ENCODE assay signal across 8 mouse cellular contexts in the genomic region with DNA sequence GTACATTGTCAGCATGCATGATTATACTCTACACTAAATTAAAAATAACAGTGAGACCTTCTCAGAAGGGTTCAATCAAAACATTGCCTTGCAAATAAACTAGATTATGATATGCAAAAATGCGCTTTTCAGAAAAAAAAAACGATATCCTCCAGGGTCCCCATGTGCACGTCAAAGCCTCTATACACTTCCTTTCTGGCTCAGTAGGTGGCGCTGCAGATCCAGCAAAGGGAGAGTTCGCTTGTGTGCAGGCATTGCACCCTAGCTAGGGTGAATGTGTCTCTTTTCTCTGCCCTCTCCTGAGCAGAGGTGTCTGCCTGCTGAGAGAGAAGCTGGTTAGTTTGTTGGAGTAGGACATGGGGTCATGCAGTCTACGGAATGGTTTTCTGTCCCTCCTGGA.
DNase-seq lines count a peak whose midpoint lies in the region; ATAC-seq and TF ChIP-seq lines count a peak whose summit lies in the region.

No protein-coding gene starts in this region.

- H3K4me1 ChIP-seq in hindbrain, embryonic 16.5 days (ENCODE audit: control insufficient read depth, insufficient read depth, low read depth, low read length), result no peaks in the 10 kb centered on the region
- H3K4me1 ChIP-seq in megakaryocyte, embryonic 14.5 days, result peaks cover 41% of the 10 kb centered on the region

- peaks cover 33% of the 10 kb centered on the region for H3K27me3 ChIP-seq in Patski
- H3K27me3 ChIP-seq in hindbrain, embryonic 16.5 days (replicated peaks; ENCODE audit: control insufficient read depth, insufficient read depth, low read length), result no peaks in the 10 kb centered on the region
- H3K27me3 ChIP-seq in megakaryocyte, embryonic 14.5 days (replicated peaks), result peaks cover 2% of the 10 kb centered on the region

- no peak overlapping the region for H3K4me3 ChIP-seq in hindbrain, embryonic 16.5 days (ENCODE audit: low read length)
- peak overlapping the region; percentile 2 for H3K4me3 ChIP-seq in megakaryocyte, embryonic 14.5 days (replicated peaks)

- CTCF ChIA-PET in Patski (lab: Charles Lee), result interaction anchor here (0.7 to 1.3 kb wide), 4 partner anchors 14 to 726 kb away, joined by 3 to 6 read pairs (median 4); no protein-coding TSS in a partner anchor

- in situ Hi-C loops in Patski (cut with MboI; ENCODE audit: low pct_unique_long_range_greater_than_20kb), result loop anchor here (5.0 to 10.0 kb wide), 3 partner anchors 70 to 713 kb away; no protein-coding TSS in a partner anchor

- peak; percentile 27 for DNase-seq in Patski (ENCODE audit: low read depth, low spot score)
- DNase-seq in cerebellum, adult 9-10 months, result peak; percentile 66
- peak; percentile 47 to 82 for DNase-seq in frontal cortex, postnatal 14 days (ENCODE audit: low spot score in 2 of 2)
- DNase-seq in layer of hippocampus, postnatal 36 days, result peak; percentile 71 to 78
- peak; percentile 86 to 88 for DNase-seq in right cerebral cortex, adult 2 months (ENCODE audit: low spot score in 2 of 2)
- peak; percentile 42 for DNase-seq in urinary bladder, postnatal 10 days (ENCODE audit: low spot score)

- no peaks in the 10 kb centered on the region for H3K36me3 ChIP-seq in hindbrain, embryonic 16.5 days (ENCODE audit: control insufficient read depth, insufficient read depth, low read length)
- H3K36me3 ChIP-seq in megakaryocyte, embryonic 14.5 days (replicated peaks; ENCODE audit: low read length), result no peaks in the 10 kb centered on the region

- 11% methylated on average over 6 of the region's 6 CpGs for WGBS in hindbrain, embryonic 16.5 days

- ATAC-seq in Patski, result peak; percentile 96
- ATAC-seq in hindbrain, embryonic 16.5 days, result peak; percentile 95

- peak; percentile 93 for TF ChIP-seq CTCF in Patski (IDR thresholded peaks at IDR 0.05)

- no peak overlapping the region for H3K27ac ChIP-seq in hindbrain, embryonic 16.5 days (ENCODE audit: low read depth, low read length)

- H3K9me3 ChIP-seq in hindbrain, embryonic 16.5 days (ENCODE audit: control insufficient read depth, low read length), result no peaks in the 10 kb centered on the region
- H3K9me3 ChIP-seq in megakaryocyte, embryonic 14.5 days, result no peaks in the 10 kb centered on the region

- POLR2A ChIA-PET in Patski (lab: Charles Lee), result no interaction called here

- no peak overlapping the region for H3K9ac ChIP-seq in hindbrain, embryonic 16.5 days (ENCODE audit: low read depth, low read length)

- H3K4me2 ChIP-seq in hindbrain, embryonic 16.5 days (ENCODE audit: low read length), result no peak overlapping the region

Comparison
In these comparisons a context has a peak if more than half of its experiments do, and no peak if none do; other contexts are left out.
1. DNase-seq: peak in every context shown above with its lines; median percentile 87 in right cerebral cortex, adult 2 months; 74 in layer of hippocampus, postnatal 36 days; 66 in cerebellum, adult 9-10 months; 64 in frontal cortex, postnatal 14 days; 42 in urinary bladder, postnatal 10 days; 27 in Patski.